Mouse (Mus musculus): Measurements from ENCODE around the gene Txnip. TPM values are rescaled to one million over a fixed set of nuclear protein-coding genes. Genes with fewer than 3 reads are reported as not detected.

Gene Txnip
- total RNA-seq, 2 experiments from 2014 or later, result 601 to 945 TPM

Other genes starting within 250 kb of the Txnip start
- not detected for gene BC107364, start 105.7 kb upstream of the Txnip start, total RNA-seq (2021)
- gene Hfe2, start 32.8 kb upstream of the Txnip start, total RNA-seq (2021), result 10 to 100 TPM; 14.0 to 29.6 TPM
- gene Gm16253, start 19.0 kb downstream of the Txnip start, total RNA-seq (2021), result under 1 TPM in 1 of 2 experiments, not detected in 1; 0.61 TPM
- 10 to 100 TPM; 29.3 to 34.3 TPM for gene Polr3gl, start 36.2 kb downstream of the Txnip start, total RNA-seq (2021)
- under 1 TPM; 0.54 to 0.55 TPM for gene Ankrd34a, start 38.7 kb downstream of the Txnip start, total RNA-seq (2021)
- gene Lix1l, start 43.2 kb downstream of the Txnip start, total RNA-seq (2021), result 10 to 100 TPM; 33.3 to 42.6 TPM
- 10 to 100 TPM; 68.8 to 72.9 TPM for gene Rbm8a, start 72.0 kb downstream of the Txnip start, total RNA-seq (2021)
- 10 to 100 TPM; 46.7 to 48.4 TPM for gene Pex11b, start 77.4 kb downstream of the Txnip start, total RNA-seq (2021)
- gene Gm42957, start 77.5 kb downstream of the Txnip start, total RNA-seq (2021), result under 1 TPM; 0.24 to 0.33 TPM
- 1 to 10 TPM; 1.8 to 2.0 TPM for gene Itga10, start 87.6 kb downstream of the Txnip start, total RNA-seq (2021)
- gene Ankrd35, start 112.2 kb downstream of the Txnip start, total RNA-seq (2021), result 1 to 10 TPM; 1.5 to 1.9 TPM
- 10 to 100 TPM; 22.0 to 32.0 TPM for gene Pias3, start 138.4 kb downstream of the Txnip start, total RNA-seq (2021)
- 1 to 10 TPM; 3.1 to 5.3 TPM for gene Nudt17, start 150.6 kb downstream of the Txnip start, total RNA-seq (2021)
- gene Polr3c, start 169.7 kb downstream of the Txnip start, total RNA-seq (2021), result 10 to 100 TPM; 28.0 to 32.7 TPM
- gene Rnf115, start 169.7 kb downstream of the Txnip start, total RNA-seq (2021), result 10 to 100 TPM; 34.1 to 35.7 TPM